Mouse (Mus musculus) cerebral cortex, adult 2 months (tissue): ENCODE measurements around the gene Gas8.

Experiments used
- WGBS: fragments of 180-500 bp; shearing (Covaris S2); methylation state at CpG from one replicate; pipeline ENCODE4 v1.1.7; 2018; 5-methylcytosine and 5-hydroxymethylcytosine counted together

The Gas8 gene

DNA sequence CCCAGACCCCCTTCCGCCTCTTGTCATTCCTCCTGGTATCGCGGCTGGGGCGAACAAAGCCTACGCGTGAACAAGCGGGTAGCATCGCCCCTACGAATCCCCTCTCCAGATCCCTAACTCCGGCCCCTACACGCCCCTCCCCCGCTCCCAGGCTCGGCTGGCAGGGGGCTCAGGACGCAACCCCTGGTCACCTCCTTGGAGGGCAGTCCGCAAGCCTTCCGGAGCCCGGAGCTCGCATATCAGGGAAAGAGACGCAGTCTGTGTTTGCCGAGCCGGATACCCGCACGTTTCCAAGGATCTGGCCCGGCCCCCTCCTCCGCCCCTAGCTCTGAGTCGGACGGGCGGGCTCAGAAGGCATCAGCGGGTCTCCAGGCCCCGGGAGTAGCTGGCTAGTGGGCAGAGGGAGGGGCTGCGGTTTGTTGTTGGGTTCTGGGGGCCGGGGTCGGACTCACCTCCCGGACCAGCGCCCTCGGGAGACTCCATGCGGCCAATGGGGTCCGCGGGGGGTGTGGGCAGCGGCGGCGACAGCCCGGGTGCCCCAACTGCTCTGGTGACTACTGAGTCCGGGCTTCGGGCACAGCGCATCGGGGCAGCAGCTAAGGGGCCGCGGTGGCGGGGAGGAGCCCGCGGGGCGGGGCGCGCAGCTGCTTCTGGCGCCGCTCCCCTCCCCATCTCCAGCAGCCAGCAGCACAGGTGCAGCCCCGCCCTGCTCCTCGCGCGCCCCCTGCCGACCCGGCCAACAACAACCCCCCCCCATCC, 3.7 kb upstream of the Gas8 start, which contains the start of gene Dbndd1:
Gene Dbndd1, minus strand, starts transcription at position 683 of the 759 bp plus-strand sequence.
- 1% methylated on average over 63 of the region's 63 CpGs for WGBS

DNA sequence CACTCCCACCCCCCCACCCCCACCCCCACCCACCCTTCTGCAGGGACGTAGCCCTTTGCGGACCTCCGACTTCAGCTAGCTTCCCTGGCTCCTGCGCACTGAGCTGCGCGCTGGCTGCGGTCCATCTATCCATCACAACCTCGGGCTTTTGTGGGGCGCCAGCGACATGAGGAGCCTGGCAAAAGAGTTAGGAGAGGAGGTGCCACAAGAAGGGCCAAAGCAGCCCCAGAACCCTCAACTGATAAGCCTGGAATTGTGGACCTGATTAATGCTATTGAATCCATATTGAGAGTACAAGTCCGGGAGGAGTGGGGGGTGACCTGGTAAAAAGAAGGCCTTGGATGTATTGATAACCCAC, 3.1 kb upstream of the Gas8 start:
- 2% methylated on average over 11 of the region's 11 CpGs for WGBS

DNA sequence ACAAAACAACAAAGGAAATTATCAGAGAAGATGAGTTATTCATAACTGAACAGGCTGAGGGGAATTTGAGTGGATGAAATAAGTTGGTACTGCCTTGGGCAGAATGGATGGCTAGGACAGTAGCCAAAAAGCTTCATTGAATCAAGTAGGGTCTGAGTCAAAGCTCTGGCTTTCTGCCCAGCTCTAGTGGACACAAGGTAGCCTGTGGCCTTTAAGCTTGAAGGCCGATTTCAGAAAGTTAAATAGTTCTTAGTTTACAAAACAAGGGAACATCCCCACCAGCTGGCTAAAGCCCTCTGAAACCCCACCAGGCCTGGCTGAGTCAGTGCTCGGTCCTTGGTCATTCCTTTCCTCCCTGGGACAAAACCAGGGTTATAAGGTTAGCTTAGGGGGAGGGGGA, 2.0 kb upstream of the Gas8 start:
- 56% methylated on average over 2 of the region's 2 CpGs for WGBS

DNA sequence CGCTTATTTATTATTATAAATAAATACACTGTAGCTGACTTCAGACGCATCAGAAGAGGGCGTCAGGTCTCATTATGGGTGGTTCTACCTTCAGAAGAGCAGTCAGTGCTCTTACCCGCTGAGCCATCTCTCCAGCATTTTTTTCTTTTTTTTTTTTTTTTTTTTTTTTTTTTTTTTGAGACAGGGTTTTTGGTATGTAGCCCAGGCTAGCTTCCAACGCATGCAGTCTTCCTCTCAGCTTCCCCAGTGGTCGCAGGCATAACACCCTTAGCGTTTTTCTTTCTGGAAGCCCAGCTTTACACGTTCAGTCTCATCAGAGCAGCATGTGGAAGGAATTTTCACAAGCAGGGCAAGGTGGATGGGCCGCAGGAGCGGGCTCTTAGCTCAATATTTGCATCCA, 462 bp upstream of the Gas8 start:
- WGBS, result 22% methylated on average over 10 of the region's 10 CpGs

DNA sequence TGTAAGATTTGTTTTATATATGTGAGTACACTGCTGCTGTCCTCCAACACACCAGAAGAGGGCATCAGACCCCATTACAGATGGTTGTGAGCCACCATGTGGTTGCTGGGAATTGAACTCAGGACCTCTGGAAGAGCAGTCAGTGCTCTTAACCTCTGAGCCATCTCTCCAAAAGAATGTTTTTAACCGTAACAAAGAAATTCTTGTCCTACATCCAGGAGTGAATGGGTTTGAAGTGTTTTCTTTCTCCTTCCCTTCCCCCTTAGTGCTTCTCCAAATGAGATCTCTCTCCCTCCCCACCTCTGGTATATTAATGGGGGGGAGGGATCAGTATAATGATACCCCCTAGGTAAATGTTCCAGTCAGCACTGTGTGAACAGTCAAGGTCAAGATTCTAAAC, 1.4 kb downstream of the Gas8 start:
- 89% methylated on average over 1 of the region's 1 CpGs for WGBS

DNA sequence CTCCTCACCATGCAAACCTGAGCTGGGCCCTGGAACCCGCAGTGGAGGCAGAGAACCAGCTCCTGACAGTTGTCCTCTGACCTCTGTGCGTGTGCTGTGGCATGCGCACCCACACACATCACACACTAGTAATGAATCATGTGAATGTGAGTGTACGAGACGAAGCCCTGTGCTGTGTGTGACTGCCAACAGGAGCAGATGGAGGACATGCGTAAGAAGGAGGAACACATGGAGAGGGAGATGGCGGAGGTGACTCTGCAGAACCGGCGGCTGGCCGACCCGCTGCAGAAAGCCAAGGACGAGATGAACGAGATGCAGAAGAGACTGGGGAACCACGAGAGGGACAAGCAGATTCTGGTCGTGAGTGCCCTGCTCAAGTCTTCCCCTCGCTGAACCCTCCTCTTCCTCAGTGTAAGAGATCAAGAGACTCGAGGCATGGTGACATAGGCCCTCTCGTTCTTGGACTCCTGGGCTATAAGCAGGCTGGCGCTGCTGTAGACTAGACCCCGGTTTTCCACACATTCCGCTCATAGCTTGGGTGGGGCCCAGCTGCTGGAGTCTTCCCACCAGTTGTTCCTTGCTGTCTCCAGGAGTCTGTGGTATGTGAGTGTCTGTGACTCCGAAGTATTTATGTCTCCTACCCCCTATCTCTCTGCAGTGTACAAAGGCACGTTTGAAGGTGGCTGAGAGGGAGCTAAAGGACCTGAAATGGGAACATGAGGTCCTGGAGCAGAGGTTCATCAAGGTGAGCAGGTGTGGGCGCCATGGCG, 9.3 kb downstream of the Gas8 start:
- 60% methylated on average over 25 of the region's 25 CpGs for WGBS

DNA sequence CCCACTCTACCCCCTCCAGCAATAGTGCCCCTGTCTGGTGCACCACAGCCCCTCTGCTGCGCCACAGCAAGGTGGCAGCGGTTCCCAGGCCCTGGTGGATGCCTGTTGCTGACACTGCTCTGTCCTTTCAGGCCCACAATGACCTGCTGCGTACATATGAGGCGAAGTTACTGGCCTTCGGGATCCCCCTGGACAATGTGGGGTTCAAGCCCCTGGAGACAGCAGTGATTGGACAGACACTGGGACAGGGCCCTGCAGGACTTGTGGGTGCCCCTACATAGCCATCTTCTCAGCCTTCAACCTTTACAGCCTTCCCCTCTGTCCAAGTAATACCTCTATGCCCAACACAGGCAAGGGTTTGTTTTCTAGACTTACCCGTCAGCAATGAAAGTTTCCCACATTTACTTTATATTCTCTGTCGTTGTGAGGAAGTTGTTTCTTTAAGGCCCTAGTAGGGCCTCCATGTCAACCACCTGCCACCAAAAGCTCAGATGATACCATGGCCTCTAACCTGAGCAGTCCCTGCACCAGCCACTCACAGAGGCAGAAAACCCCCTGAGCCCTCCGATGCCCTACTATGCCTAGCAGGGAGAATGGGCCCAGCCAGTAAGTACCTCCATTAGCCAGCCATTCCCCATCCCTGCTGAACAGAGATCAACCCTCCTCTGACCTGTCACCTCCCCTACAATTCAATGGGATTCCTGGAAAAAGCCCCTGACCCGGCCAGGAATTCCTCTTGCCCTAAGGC, 17.8 kb downstream of the Gas8 start:
- 91% methylated on average over 9 of the region's 9 CpGs for WGBS

DNA sequence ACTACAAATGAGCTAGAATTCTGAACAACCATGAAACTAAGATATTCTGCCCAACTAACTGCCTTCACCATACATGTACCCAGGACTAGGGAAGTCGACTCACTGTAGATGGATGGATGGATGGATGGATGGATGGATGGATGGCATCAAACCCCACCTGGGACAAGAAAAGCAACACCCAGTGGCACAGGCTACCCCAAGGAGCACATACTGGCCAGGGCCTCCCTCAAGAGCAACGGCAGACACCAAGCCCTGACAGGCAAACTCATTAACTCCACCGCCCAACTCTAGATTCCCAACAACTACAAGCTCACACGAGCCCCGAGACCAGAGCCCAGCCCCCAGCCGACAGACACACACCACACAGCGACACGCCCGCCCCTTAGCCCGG, 18.4 kb downstream of the Gas8 start:
- WGBS, result 51% methylated on average over 10 of the region's 10 CpGs

DNA sequence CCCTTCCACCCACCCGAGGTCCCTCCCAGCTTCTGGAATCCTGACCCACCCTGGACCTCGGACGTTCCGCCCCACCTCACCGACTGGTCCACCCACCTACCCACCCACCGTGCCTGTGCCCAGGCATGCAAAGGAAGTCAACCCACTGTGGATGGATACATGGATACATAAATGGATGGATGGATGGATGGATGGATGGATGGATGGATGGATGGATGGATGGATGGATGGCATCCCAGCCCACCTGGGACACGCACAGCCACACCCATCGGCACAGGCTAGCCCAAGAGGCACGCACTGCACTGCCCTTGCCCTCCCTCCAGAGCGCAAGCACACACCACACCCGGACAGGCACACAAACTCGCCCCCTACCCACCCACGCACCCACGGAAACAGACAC, 19.0 kb downstream of the Gas8 start:
- 63% methylated on average over 5 of the region's 14 CpGs for WGBS

DNA sequence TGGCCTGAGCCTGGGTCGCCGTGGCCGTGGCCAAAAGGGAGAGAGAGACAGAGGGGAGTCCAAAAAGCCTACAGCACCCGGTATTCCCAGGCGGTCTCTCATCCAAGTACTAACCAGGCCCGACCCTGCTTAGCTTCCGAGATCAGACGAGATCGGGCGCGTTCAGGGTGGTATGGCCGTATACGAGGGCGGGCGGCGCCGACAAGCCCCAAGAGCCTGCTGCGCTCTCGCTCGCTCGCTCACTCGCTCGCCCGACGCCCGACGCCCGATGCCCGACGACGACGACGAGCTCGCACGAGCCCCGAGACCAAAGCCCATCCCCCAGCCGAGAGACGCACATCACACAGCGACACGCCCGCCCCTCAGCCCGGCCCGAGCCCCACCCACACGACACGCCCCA, 45.6 kb downstream of the Gas8 start:
- no CpG with 5 or more reads among the region's 45 CpGs for WGBS

DNA sequence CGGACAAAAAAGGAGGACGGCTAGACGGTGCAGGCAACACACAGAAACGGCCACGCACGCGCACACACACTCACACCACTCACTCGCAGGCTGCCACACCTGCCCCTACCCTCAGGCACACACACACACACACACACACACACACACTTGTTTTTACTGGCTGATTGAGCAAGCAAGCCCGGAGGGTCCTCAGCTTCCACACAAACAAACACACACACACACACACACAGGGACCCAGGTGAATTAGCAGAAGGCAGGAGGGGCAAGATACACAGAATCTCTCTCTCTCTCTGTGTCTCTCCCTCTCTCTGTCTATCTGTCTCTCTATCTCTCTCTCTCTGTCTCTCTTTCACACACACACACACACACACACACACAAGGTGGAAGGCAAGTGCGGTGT, 56.8 kb downstream of the Gas8 start:
- 56% methylated on average over 2 of the region's 10 CpGs for WGBS
